Mouse (Mus musculus): ENCODE data around the gene Ssxb8.
"Not testable (repeated sequence)": the region's sequence is repeated elsewhere in the genome, so short reads cannot be mapped to it uniquely, and the experiment has no call there.

Gene Ssxb8

GRCm38 (mm10) chrX:8690744-8691143 lies at the start of gene Ssxb8:
Gene Ssxb8 (minus strand): TSS chrX:8690844.
- DNase-seq (ENCODE audit: low spot score) = not testable (repeated sequence)

DNA sequence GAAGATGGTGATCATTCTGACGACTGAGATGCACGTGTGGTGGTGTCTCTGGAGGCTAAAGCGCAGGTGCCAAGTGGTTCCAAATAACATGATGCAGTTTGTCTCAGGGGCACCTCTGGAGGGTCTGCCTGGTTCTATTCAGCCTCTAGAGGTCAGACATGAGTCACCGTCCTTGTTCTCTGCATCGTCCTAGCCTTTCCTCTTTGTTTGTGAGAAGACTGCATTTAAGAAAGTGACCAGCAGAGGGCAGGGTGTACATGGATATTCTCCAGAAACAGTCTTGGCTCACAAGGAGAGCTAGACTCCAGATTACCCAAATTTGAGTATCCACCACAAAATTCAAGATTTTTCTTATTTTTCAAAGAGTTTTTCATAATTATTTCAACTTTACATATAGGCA lies 42.3 kb upstream of the Ssxb8 start:
- DNase-seq (ENCODE audit: low spot score) = peak; percentile 59

DNA sequence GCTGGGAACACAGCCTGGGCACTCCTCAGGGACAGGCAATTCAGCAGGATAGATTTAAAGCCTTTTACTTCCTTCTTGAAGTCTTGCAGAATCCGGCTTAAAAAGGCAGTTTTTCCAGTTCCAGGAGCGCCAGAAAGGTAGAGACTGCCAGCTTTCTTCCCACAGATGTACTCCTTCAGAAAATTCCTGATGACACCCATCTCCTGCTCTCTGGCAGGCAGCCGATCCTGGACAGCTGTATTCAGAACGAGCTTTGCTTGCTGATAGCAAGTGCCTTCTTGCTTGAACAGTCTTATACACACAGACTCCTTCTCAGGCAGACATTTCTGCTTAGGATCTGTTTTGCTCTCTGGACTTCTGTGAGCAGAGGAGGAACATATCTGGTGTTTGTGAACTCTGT lies 27.6 kb downstream of the Ssxb8 start:
- DNase-seq (ENCODE audit: low spot score) = no peak

Data from MN1 (cell line).